Mouse (Mus musculus): ENCODE data around the gene Oosp1.

GRCm38 (mm10) chr19:11660459-11660858 is 30.5 kb downstream of the Oosp1 start, which contains the start of gene Oosp2:
- TF ChIP-seq CTCF (IDR thresholded peaks at IDR 0.05; ENCODE audit: low read depth, low read length) (no peak), POLR2A (IDR thresholded peaks at IDR 0.05; ENCODE audit: extremely low read depth, insufficient read depth, low read length) (no peak)

Data from liver, adult 2 months (tissue).